Mouse (Mus musculus): ENCODE data around the gene Adamts14. TPM values are rescaled to one million over a fixed set of nuclear protein-coding genes. Genes with fewer than 3 reads are reported as not detected.

The Adamts14 gene
- total RNA-seq, 2 experiments from 2014 or later: 1.6 to 2.4 TPM

DNA sequence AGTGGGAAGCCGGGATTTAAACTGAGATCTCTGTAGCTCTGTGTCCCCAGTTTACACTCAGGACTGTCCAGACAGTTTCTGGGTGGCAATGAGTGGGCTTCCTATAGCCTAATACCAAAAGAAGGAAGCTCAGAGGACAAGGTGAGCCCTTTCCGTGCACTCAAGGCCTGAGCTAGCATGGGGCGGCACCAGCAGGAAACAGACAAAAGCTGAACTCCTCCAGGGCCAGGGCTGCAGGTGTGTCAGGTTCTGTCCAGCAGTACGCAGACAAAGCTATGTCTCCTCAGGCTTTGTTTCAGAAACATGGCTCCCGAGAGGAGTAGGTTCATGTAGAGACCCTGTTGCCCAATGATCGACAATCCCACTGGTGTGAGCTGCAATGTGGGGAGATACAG is 35.9 kb downstream of the Adamts14 start:
- no peak for DNase-seq (ENCODE audit: low spot score)
- intact Hi-C loops (cut with DNase I): no loop called here

DNA sequence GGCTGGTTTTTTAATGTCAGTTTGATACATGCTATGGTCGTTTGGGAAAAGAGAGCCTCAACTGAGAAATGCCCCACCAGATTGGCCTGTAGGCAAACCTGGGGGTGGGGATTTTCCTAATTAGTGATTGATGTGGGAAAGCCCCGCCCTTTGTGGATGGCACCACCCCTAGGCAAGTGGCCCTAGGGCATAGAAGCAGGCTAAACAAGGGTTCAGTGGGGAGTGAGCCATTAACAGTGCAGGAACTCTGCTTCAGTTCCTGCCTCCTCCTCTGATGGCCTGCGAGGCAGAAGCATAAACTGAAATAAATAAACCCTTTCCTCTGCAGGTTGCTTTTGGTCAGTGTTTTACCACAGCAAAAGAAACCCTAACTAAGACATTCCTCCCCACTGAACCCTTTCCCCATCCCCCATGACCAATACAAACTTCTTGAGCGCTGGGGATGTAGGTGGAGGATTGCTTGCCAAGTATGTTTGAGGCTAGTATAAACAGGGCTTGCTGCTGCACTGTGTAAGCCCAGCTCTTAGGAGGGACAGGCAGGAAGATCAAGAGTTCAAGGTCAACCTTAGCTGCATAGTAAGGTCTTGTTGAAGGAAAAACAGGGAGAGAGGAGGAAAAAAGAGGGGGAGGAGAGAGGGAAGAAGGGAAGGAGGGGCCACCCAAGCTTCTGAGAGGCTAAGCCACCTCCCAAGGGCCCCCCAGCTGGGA is 36.4 kb downstream of the Adamts14 start:
- intact Hi-C loops (cut with DNase I): no loop called here
- no peak for DNase-seq (ENCODE audit: low spot score)

DNA sequence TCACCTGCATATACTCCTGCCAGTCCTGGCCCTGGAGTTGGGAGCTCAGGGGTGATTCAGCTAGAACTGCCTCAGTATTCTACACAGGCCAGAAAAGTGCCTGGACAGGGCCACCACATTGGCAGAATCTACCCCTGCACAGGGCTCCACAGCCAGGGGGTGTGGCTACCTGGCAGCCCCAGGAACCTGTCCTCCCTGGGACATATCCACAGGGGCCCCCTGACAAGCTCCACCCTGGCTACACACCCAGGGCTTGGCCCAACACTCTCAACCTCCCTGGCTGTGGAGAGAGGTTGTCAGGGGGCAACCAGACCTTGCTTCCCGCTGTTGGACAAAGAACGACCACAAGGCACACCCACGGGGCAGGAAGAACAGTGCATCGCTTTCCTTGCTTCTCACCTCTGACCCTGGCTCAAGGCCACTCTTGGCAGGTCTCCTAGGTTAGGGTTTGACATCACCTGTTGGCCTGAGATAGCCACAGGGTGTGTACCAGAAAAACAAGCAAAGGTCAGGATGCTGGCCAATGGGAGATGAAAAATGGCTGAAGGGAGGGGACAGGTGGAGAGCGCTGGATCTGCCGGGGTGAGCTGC is 37.5 kb downstream of the Adamts14 start:
- no peak for DNase-seq (ENCODE audit: low spot score)
- intact Hi-C loops (cut with DNase I): no loop called here

DNA sequence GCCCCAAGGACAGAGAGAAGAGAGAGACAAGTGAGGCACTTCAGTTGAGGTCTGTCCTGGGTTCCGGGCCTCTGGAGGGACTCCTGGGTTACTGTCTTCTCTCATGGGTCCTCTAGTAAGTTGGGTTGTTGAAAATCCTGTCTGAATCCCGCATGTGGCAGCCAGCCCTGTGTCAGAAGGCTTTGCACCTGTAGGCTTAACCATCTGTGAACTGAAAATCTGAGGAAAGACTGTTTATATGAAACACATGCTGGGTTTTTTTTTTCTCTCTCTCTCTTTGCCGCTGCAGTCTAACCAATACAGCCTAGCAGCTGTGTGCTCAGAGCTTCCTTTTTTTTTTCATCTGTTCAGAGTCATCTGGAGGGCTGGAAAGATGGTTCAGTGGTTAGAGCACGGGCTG is 38.9 kb downstream of the Adamts14 start:
- no peak for DNase-seq (ENCODE audit: low spot score)
- intact Hi-C loops (cut with DNase I): no loop called here

DNA sequence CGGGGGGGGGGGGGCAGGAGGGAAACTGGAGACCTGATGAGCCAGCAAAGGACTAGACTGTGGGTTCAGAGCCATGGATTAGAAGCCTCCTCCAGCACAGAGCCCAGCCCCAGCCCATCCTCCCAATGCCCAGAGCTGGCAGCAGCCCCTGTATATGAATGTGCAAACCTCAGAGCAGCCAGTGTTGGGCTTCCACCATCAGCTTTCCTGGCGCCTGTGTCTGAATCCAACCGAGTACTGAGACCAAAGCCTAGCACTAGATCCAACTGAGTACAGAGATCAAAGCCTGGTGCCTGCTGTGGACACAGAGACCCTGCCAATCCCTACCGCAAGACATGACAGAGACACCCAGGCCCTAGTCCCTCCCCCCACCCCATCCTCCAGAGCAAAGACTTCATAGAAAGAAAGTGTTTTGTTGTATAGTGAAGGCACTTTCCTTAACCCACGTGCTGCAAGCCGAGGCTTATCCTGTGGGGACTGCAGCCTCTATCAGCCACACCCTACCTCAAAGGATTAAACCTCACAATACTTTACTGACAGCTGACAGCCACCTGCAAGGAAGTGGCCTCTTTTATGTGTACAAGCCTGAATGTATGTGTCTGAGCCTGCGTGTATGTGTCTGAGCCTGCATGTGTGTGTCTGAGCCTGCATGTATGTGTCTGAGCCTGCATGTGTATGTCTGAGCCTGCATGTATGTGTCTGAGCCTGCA is 40.2 kb downstream of the Adamts14 start:
- no peak for DNase-seq (ENCODE audit: low spot score)
- intact Hi-C loops (cut with DNase I): no loop called here

DNA sequence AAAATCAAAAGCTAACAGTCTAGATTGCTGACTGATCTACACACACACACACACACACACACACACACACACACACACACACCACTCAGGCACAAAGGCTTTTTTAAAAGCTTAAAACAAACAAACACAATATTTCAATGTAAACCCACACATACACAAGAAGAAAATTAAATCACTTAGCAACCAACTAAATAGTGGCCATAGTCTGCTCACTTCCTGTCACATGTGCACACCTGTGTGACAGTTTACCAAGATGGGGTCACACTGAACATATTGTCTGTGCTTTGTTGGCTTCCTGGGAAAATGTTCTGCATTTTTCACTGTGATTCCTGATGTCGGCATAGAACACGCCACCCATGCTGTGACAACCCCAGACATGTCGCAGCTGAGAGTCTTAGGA is 41.5 kb downstream of the Adamts14 start:
- no peak for DNase-seq (ENCODE audit: low spot score)
- intact Hi-C loops (cut with DNase I): no loop called here

DNA sequence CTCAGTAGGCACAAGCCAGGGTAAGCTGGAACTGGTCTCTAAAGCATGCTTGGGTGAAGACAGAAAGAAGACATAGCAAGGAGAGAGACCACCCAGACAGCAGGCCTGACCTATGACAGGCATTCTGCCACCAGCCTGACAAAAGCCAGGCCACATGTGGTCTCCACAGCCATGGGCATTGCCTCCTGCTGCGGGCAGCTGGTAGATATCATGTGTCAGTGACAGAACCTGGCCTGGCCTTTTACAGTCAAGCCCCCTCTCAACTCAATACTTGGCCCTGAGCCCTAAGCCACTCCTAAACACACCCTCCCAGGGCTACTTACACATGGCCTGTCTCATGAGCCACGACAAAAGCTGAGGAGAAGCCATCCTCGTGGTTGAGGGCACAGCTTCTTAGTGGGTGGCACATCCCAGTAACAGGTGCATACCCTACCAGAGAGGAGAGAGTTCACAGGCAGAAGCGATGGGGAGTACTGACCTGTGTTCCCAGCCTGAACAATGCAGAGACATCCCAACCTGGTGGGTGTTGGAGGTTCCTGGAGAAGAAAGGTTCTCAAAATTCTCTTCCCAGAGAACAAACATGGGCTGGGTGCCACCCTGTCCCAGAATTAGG is 46.3 kb downstream of the Adamts14 start:
- DNase-seq (ENCODE audit: low spot score): no peak
- intact Hi-C loops (cut with DNase I): no loop called here

DNA sequence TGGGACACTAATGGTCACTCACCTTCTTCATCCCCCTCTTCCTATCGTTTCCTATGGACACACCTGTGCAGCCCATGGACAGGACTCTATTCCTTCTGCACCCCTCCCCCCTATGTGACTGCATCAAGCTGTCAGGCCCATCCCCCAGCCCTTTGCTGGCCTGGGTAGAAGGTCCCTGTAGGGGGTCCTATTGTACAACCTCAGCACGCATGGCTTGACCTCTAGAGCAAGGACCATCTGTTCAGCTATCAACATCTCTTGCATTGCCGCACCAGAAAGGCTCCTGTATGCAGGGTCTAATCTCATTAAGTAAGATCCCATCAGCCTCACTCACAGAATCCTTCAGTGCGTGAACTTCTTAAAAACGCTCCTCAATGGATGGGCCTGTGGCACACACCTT is 47.5 kb downstream of the Adamts14 start:
- intact Hi-C loops (cut with DNase I): no loop called here

DNA sequence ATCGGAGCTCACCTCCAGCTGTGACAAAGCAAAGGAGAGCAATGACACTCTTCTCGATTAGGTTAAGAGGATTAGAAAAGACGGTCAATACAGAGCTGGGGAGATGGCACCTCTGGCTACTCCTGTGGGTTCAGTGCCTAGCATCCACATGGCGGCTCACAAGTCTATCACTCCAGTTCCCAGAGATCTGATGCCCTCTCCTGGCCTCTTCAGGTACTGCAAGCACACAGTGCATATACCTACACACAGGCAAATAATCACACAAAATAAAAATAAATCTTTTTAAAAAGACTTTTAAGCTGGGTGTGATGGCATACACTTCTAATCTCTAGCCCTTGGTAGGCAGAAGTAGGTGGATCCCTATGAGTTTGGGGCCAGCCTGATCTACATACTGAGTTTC is 53.9 kb downstream of the Adamts14 start:
- DNase-seq (ENCODE audit: low spot score): no peak
- intact Hi-C loops (cut with DNase I): no loop called here

More for the DNA sequence above, 47.5 kb downstream of the Adamts14 start:
- DNase-seq (ENCODE audit: low spot score): no peak

DNA sequence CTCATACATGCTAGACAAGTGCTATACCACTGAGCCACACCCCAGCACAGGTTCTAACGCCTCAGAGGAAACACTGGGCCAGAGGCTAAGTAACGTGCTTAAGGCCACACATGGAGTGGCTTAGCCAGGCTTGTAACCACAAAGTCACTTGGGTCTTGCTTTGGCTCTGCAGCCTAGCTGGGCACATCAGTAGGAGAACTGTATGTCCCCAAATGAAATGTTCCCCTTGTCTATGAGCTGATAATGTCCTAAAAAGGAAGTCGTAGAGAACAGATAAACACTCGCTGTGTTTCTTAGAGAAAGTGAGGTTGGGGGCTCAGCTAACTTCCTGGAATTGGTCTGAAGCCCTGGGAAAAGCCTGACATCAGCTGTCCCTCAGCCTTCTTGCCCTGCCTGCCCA is 57.1 kb downstream of the Adamts14 start:
- DNase-seq (ENCODE audit: low spot score): no peak
- intact Hi-C loops (cut with DNase I): no loop called here

DNA sequence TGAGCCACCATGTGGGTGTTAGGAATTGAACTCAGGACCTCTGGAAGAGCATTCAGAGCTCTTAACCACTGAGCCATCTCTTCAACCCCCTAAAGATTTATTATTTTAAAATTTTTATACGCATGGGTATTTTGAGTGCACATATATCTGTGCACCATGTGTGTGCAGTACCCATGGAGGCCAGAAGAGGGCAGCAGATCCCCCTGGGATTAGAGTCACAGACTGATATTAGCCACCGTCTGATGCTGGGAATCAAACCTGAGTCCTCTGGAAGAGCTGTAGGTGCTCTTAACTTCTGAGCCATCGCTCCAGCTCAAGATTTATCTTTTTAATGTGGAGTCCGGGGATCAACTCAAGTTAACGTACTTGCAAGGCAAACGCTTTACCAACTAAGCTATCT is 57.6 kb downstream of the Adamts14 start:
- DNase-seq (ENCODE audit: low spot score): no peak

DNA sequence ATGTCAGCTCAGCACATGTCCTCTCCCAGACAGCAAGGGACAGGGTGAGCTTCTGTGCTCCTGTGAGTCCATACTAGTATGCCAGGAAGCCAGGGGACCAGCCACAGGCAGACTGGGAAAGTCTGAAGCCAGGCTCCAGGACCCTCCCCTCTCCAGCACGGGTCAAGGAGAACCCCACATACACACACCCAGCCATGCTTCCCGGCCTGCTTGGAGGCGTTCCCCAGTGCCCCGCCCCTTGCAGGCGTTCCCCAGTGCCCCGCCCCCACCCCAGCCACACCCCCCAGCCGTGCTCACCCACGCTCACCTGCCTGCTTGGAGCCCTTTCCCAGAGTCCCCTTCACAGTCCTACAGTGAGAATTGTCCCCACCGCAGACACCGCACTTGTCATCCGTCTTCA is 60.4 kb downstream of the Adamts14 start:
- no peak for DNase-seq (ENCODE audit: low spot score)
- intact Hi-C loops (cut with DNase I): loop anchor here (5.0 kb wide), 1 partner anchor 49 kb away; no protein-coding TSS in a partner anchor

More for the DNA sequence above, 57.6 kb downstream of the Adamts14 start:
- intact Hi-C loops (cut with DNase I): no loop called here

DNA sequence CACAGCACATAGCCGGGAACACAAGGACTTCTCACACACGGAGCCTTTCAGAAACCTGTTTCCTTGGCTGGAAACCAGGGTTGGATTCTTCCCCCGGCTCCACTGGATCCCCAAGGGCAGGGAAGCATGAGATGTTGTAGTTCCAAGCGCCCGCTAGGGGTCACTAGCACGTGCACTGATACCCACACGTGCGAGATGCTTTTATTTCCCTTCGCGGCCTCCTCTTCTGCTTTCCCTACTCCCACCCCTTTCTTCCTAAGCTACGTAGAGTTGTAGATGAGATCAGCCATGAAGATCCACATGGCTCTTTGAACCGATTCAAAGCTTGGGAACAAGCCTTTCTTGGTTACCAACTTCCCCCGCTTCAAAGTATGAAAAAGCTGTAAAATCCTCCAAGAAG is 61.5 kb downstream of the Adamts14 start:
- no peak for DNase-seq (ENCODE audit: low spot score)
- intact Hi-C loops (cut with DNase I): loop anchor here (1.0 to 5.0 kb wide), 2 partner anchors 51 to 125 kb away; no protein-coding TSS in a partner anchor

DNA sequence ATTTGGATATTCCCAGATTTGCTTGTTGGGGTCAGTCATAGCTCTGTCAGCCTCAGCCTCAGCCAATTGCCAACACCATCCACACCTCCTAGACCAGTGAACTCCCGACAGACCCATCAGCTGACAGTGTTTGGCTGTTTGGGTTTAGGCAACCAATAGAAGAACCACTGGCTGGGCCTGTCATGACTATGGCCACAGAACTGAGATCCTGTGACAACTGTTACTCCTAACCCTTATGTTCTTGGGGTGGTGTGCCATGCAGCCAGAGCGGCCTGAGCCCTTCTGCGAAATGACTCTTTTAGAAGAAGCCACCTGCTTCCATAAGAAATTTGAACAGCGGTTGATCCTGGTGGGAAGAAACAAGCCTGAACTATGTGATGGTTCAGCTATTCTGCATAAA is 62.1 kb downstream of the Adamts14 start:
- DNase-seq (ENCODE audit: low spot score): no peak
- intact Hi-C loops (cut with DNase I): loop anchor here (1.0 to 5.0 kb wide), 2 partner anchors 51 to 125 kb away; no protein-coding TSS in a partner anchor

DNA sequence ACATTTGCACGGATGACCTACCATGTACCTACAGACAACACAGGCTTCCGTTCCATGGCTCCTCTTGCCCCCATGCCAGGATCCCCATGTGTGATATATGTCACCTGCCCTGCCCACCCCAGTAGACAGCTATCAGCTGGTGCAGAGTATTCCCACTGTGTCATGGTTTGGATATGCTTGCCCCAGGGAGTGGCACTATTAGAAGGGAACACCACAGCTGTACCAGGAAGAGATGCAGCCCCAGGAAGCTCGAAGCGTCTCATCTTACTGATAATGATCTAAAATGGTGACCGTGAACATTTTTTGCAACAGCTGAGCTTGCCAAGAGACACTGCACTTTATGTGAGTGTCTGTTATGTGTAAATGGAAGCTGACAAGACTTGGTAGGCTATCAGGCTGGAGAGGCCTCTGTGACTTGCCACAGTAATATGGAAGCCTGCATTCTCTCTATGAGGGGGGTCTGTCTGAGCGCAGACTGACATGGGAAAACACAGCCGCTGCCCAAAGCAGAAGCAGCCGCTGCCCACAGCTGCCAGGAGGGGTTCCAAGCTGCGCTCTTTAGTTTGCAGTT is 65.0 kb downstream of the Adamts14 start:
- intact Hi-C loops (cut with DNase I): loop anchor here (5.0 to 10.0 kb wide), 2 partner anchors 189 to 447 kb away; no protein-coding TSS in a partner anchor
- DNase-seq (ENCODE audit: low spot score): no peak

DNA sequence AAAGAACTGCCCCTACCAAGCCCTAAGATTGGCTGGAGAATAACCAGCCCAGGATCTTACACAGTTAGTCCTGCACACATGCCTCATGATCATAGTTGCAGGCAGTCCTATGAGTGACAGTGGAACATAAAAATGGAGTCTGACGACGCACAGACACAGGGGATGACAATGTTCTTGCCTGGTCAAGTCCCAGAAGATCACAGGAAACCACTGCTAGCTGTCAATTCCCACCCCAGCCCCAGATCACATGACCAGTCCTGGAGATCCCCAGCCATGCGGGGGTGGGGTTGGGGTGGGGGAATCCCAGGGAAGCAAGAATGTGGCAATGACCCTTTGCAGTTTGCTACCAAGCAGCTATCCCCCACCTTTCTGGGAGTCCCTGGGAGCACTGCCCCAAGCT is 69.3 kb downstream of the Adamts14 start:
- intact Hi-C loops (cut with DNase I): loop anchor here (10.0 kb wide), 1 partner anchor 451 kb away; no protein-coding TSS in a partner anchor
- no peak for DNase-seq (ENCODE audit: low spot score)

DNA sequence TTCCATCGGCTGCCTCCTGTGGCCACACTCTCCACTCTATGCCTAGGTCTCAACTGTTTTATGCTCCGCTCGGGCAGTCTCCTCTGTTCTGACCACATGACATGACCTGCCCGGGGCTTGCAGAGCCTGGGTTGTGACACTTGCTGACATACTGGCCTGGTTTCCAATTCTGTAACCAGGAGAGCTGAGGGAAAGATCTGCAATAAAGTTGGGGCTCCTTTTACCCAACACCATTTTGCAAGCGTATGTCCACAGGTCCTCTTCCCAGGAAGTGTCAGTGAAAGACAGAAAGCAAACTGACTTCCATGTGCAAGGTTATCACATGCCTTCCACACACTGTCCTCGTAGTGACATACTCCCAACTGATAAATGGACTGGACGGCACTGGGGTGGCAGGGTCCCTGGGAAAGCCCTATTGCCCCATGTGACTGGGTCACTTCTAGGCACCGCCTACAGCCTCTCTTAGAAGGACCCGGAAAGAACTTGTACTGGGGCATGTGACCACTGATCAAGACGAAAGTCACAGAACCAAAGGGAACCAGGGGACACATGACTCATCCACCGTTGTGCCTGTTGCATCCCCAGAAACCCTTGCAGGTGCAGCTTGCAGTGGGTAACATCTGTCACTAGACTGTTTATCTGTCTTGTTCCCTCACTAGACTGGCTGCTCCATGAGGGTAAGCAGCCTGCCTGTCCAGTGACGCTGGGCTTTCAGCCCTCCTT is 71.5 kb downstream of the Adamts14 start:
- DNase-seq (ENCODE audit: low spot score): no peak
- intact Hi-C loops (cut with DNase I): loop anchor here (10.0 kb wide), 1 partner anchor 453 kb away; no protein-coding TSS in a partner anchor

DNA sequence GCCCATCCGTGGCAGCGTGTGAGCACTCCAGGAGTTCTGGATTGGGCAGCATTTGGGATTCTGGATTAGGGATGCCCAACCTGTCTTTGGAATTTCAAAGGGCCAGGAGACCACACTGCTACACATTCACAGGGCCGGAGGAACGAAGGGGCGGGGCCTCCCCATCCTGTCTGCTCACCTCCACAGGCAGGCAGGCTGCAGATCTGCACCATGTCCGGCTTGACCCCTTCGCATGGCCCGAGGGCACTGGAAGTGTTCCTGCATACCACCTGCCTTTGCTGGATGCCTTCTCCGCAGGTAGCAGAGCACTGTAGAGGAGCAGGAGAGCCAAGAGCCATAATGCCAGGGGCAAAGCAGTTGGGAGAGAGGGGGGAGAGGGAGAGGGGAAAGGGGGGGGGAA is 72.2 kb downstream of the Adamts14 start:
- DNase-seq (ENCODE audit: low spot score): no peak
- intact Hi-C loops (cut with DNase I): loop anchor here (10.0 kb wide), 1 partner anchor 454 kb away; no protein-coding TSS in a partner anchor

DNA sequence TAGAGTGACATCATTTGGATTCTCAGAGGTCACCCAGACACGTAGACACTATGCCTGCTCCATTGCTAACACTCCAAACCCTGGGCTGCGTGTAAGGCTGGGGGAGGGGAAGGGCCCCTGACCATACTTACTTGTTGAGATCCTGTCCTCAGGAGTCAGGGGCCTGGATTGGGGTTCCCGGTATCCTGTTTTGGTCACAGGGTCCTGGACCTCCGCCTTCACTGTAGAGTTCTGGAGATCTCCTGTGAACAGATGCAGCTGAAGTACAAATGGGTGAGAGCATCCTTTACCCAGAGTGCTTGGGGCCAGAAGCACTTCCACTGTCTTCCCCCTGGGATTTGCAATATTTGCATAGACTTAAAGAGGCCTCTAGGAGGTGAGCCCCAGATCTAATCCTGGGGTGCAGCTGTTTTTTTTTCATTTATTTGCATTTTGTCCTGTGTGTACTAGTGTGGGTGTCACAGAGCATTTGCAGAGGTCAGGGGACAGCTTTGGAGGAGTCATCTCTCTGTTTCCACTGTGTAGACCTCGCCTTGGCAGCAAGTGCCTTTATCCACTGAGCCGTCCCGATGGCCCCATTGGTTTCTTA is 72.9 kb downstream of the Adamts14 start:
- intact Hi-C loops (cut with DNase I): loop anchor here (10.0 kb wide), 1 partner anchor 454 kb away; no protein-coding TSS in a partner anchor
- DNase-seq (ENCODE audit: low spot score): no peak
